Mouse (Mus musculus): ENCODE measurements at regions not wholly inside any gene's neighbourhood (a gene's known extent, or its start where the extent isn't known, plus 50 kb on each side); places are given as distances from the start of the nearest gene placed in this dataset.

DNA sequence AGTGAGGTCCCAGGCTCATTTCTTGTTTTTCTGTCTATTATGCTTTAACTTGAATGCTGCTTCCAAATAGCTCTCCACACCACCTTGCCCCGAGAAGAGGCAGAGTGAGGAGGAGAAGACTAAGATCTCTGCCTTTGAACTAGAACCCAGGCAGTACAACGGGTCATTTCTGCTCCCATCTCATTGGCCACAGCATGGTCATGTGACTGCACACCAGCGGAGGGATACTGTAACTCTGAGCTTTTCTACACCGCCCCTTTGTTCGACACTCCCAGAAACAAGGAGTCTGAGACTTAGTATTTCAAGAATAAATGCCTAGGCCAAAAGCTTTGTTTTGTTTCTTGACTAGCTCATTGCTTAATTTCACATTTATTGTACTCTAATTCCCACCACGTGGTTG, 230.5 kb upstream of the Habp2 start:
- ATAC-seq (ENCODE audit: low FRiP score, low TSS enrichment) (no peak), DNase-seq (no peak)
- Histone ChIP-seq H3K27ac (replicated peaks; ENCODE audit: low read depth, low read length) (no peak overlapping the region), H3K27me3 (ENCODE audit: control insufficient read depth, insufficient read depth, low read length) (no peaks in the 10 kb centered on the region), H3K9ac (replicated peaks; ENCODE audit: low read length) (no peak overlapping the region), H3K4me1 (ENCODE audit: control insufficient read depth, insufficient read depth, low read length) (0 out of 2 replicates have a peak, but pooled peaks cover 5% of the 10 kb centered on the region), H3K36me3 (ENCODE audit: control insufficient read depth, insufficient read depth, low read length) (no peaks in the 10 kb centered on the region), H3K9me3 (ENCODE audit: control insufficient read depth, low read length) (no peaks in the 10 kb centered on the region), H3K4me2 (ENCODE audit: low read length) (no peak overlapping the region), H3K4me3 (replicated peaks; ENCODE audit: low read depth, low read length) (no peak overlapping the region)
- whole genome bisulfite sequencing: 81% methylated on average over 6 of the region's 6 CpGs

DNA sequence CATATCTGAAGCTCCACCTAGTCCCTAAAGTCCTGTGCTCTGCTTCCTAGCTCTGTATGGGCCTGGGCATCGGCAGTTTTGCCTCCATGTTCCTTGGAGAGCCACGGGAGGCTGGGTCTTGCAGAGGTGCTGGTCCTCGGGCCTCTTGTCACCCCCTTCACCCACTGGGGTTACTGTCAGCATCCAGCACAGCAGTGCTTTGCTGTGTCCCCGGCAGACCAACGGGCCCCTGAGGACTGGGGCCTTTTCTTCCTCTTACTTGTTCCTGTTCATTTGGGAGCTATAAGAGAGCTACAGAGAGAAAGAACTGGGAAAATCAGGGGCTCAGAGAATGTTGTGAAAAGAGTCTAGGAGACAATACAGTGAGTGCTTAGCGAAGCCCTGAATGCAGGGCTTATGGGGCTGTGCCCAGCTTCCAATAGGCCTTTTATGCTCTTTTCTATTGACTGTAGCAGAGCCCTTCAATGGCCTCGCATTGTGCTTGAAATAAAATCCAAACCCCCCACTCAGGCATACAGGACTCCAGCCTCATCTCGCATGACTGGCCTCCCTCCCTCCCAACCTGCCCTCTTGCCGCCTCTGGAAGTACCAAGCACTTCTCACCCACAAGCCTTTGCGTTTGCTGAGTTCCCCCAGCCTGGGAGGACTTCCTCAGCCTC, 224.9 kb upstream of the Habp2 start:
- H3K27ac ChIP-seq (replicated peaks; ENCODE audit: low read depth, low read length): peak overlapping the region; percentile 80
- no peaks in the 10 kb centered on the region for H3K9me3 ChIP-seq (ENCODE audit: control insufficient read depth, low read length)
- H3K36me3 ChIP-seq (ENCODE audit: control insufficient read depth, insufficient read depth, low read length): no peaks in the 10 kb centered on the region
- no peaks in the 10 kb centered on the region for H3K27me3 ChIP-seq (ENCODE audit: control insufficient read depth, insufficient read depth, low read length)
- H3K4me1 ChIP-seq (ENCODE audit: control insufficient read depth, insufficient read depth, low read length): peaks cover 19% of the 10 kb centered on the region
- DNase-seq (peak; percentile 75), ATAC-seq (ENCODE audit: low FRiP score, low TSS enrichment) (peak; percentile 85)
- WGBS: 8% methylated on average over 10 of the region's 10 CpGs
- no peak overlapping the region for H3K9ac ChIP-seq (replicated peaks; ENCODE audit: low read length)
- H3K4me2 ChIP-seq (ENCODE audit: low read length): no peak overlapping the region
- H3K4me3 ChIP-seq (replicated peaks; ENCODE audit: low read depth, low read length): no peak overlapping the region

DNA sequence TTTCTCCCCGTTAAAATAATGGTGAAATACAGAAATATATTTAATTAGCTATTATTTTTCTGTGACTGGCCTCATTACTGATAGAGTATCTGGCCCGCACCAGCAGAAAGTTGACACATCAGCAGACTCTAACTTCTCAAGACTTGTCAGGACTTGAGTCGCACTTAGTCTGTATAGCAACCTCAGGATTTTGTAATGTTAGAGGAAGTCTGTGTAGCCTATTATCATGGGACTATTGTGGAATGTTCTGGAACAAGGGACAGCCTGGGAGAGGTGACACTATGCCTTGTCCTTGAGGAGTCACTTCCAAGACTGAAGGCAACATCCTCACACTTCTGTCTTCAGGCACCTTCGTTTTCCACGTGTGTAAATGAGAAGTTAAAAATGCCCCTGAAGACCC, 223.8 kb upstream of the Habp2 start:
- 30% methylated on average over 5 of the region's 5 CpGs for WGBS
- ATAC-seq (ENCODE audit: low FRiP score, low TSS enrichment) (no peak), DNase-seq (no peak)
- Histone ChIP-seq H3K27me3 (ENCODE audit: control insufficient read depth, insufficient read depth, low read length) (no peaks in the 10 kb centered on the region), H3K27ac (replicated peaks; ENCODE audit: low read depth, low read length) (peak overlapping the region; percentile 65; the same call in 1 of the 2 replicates), H3K9ac (replicated peaks; ENCODE audit: low read length) (no peak overlapping the region), H3K4me1 (ENCODE audit: control insufficient read depth, insufficient read depth, low read length) (peaks cover 19% of the 10 kb centered on the region), H3K36me3 (ENCODE audit: control insufficient read depth, insufficient read depth, low read length) (no peaks in the 10 kb centered on the region), H3K4me2 (ENCODE audit: low read length) (no peak overlapping the region), H3K4me3 (replicated peaks; ENCODE audit: low read depth, low read length) (no peak overlapping the region), H3K9me3 (ENCODE audit: control insufficient read depth, low read length) (no peaks in the 10 kb centered on the region)

DNA sequence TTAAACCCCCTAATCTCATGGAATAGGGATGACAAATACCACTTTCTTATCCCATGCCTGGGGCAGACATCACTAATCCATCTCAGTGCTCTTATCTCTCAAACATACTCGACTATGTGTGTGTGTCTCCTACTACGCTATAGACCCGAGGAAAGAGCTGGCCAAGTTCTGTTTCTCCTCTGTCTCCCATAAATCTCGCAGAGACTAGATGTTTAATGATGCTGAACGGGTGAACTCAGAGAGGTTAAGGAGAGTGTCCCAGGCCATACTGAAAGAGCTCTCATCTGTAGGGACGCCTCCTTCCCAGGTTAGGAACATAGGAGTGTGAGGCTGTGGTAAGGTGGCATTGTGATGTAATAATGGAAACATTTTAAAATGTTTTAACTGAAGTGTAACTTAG, 221.2 kb upstream of the Habp2 start:
- no peak overlapping the region for H3K9ac ChIP-seq (replicated peaks; ENCODE audit: low read length)
- no peak overlapping the region for H3K4me2 ChIP-seq (ENCODE audit: low read length)
- no peak overlapping the region for H3K4me3 ChIP-seq (replicated peaks; ENCODE audit: low read depth, low read length)
- ATAC-seq (ENCODE audit: low FRiP score, low TSS enrichment): no peak
- H3K36me3 ChIP-seq (ENCODE audit: control insufficient read depth, insufficient read depth, low read length): no peaks in the 10 kb centered on the region
- H3K9me3 ChIP-seq (ENCODE audit: control insufficient read depth, low read length): no peaks in the 10 kb centered on the region
- 78% methylated on average over 6 of the region's 6 CpGs for WGBS
- no peak overlapping the region for H3K27ac ChIP-seq (replicated peaks; ENCODE audit: low read depth, low read length)
- DNase-seq: no peak
- H3K27me3 ChIP-seq (ENCODE audit: control insufficient read depth, insufficient read depth, low read length): no peaks in the 10 kb centered on the region
- peaks cover 19% of the 10 kb centered on the region for H3K4me1 ChIP-seq (ENCODE audit: control insufficient read depth, insufficient read depth, low read length)

DNA sequence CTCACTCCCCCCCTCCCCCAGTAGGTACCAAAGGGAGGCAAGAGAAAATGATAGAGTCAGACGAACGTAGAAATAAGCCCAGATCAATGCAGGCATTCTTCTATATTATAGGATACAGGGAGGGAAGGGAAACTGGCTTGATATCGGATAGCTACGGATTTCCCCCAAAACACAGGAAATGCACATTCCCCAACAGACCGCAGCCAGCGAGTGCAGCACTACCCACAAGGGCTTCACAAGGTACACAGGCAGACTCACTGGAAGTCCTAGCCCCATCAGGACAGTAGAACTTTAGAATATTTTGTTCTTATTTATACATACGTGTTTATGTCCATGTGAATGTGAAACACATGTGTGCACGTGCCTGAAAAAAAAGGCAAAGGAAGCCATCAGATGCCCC, 218.8 kb upstream of the Habp2 start:
- Histone ChIP-seq H3K9ac (replicated peaks; ENCODE audit: low read length) (no peak overlapping the region), H3K27ac (replicated peaks; ENCODE audit: low read depth, low read length) (no peak overlapping the region), H3K9me3 (ENCODE audit: control insufficient read depth, low read length) (no peaks in the 10 kb centered on the region), H3K4me1 (ENCODE audit: control insufficient read depth, insufficient read depth, low read length) (no peaks in the 10 kb centered on the region), H3K36me3 (ENCODE audit: control insufficient read depth, insufficient read depth, low read length) (no peaks in the 10 kb centered on the region), H3K27me3 (ENCODE audit: control insufficient read depth, insufficient read depth, low read length) (no peaks in the 10 kb centered on the region), H3K4me3 (replicated peaks; ENCODE audit: low read depth, low read length) (no peak overlapping the region), H3K4me2 (ENCODE audit: low read length) (no peak overlapping the region)
- ATAC-seq (ENCODE audit: low FRiP score, low TSS enrichment) (no peak), DNase-seq (no peak)
- WGBS: 85% methylated on average over 8 of the region's 8 CpGs

DNA sequence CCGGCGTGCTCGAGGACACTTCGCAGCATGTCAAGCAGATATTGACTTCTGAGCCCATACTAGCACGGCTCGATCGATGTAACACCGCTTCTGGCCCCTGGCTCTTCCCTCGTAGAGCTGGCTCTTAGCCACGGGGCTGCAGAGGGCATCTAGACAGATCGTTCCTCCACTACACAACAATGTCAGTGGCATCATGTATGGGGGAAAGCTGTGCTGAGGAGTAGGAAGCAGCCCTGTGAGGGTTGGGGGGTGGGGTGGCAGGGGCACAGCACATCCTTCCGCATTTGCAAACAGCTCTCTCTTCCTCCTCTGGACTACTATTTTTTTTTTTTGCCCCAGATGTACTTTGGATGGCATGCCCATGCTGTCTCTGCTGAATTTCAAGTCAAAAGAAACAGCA, 218.1 kb upstream of the Habp2 start:
- H3K36me3 ChIP-seq (ENCODE audit: control insufficient read depth, insufficient read depth, low read length): no peaks in the 10 kb centered on the region
- DNase-seq (peak; percentile 53), ATAC-seq (ENCODE audit: low FRiP score, low TSS enrichment) (no peak)
- no peak overlapping the region for H3K4me3 ChIP-seq (replicated peaks; ENCODE audit: low read depth, low read length)
- WGBS: 54% methylated on average over 12 of the region's 12 CpGs
- H3K4me2 ChIP-seq (ENCODE audit: low read length): no peak overlapping the region
- H3K4me1 ChIP-seq (ENCODE audit: control insufficient read depth, insufficient read depth, low read length): no peaks in the 10 kb centered on the region
- H3K27me3 ChIP-seq (ENCODE audit: control insufficient read depth, insufficient read depth, low read length): no peaks in the 10 kb centered on the region
- H3K9ac ChIP-seq (replicated peaks; ENCODE audit: low read length): no peak overlapping the region
- H3K27ac ChIP-seq (replicated peaks; ENCODE audit: low read depth, low read length): no peak overlapping the region
- H3K9me3 ChIP-seq (ENCODE audit: control insufficient read depth, low read length): no peaks in the 10 kb centered on the region

DNA sequence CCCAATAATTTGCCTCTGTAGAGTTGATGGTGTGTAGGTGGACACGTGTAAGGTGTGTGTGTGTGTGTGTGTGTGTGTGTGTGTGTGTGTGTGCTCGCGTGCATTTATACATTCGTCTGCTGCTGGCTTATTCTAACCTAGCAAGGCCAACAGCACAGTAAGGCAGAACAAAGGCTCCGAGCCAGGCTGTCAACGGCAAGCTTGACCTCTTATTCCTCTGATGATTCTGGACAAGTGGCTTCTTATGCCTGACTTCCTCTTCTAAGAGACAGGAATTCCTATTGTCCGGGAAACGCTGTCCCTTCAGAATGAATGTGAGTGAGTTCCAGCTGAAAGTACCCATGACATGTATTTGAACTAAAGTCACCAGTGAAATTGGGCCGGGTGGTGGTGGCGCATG, 217.7 kb upstream of the Habp2 start:
- 24% methylated on average over 10 of the region's 10 CpGs for WGBS
- H3K9ac ChIP-seq (replicated peaks; ENCODE audit: low read length): no peak overlapping the region
- peak; percentile 41 for DNase-seq

DNA sequence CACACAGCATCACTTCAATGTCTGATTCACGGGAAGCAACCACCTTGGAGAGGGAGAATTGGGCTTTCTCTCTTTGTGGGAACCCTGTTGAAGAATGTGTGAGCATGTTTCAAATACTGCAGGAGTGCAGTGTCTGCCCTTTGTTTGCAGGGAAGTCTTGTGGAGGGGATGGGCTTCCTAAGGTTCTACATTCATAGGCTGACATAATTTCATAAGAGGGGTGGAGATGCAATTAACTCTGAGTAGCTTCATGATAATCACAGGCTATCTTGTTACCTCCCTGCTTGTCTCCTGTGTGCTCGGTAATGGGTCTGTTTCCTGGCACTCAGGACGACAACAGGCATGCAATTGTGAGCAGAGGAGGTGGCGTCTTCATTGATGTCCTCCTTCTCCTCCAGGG, 215.6 kb upstream of the Habp2 start:
- ATAC-seq (ENCODE audit: low FRiP score, low TSS enrichment): no peak
- Histone ChIP-seq H3K4me1 (ENCODE audit: control insufficient read depth, insufficient read depth, low read length) (no peaks in the 10 kb centered on the region), H3K36me3 (ENCODE audit: control insufficient read depth, insufficient read depth, low read length) (no peaks in the 10 kb centered on the region), H3K9ac (replicated peaks; ENCODE audit: low read length) (no peak overlapping the region), H3K4me2 (ENCODE audit: low read length) (no peak overlapping the region), H3K27ac (replicated peaks; ENCODE audit: low read depth, low read length) (no peak overlapping the region), H3K27me3 (ENCODE audit: control insufficient read depth, insufficient read depth, low read length) (no peaks in the 10 kb centered on the region), H3K9me3 (ENCODE audit: control insufficient read depth, low read length) (no peaks in the 10 kb centered on the region), H3K4me3 (replicated peaks; ENCODE audit: low read depth, low read length) (no peak overlapping the region)
- 61% methylated on average over 4 of the region's 4 CpGs for WGBS
- no peak for DNase-seq

More for the DNA sequence above, 217.7 kb upstream of the Habp2 start:
- H3K4me3 ChIP-seq (replicated peaks; ENCODE audit: low read depth, low read length): no peak overlapping the region
- ATAC-seq (ENCODE audit: low FRiP score, low TSS enrichment): no peak
- no peaks in the 10 kb centered on the region for H3K36me3 ChIP-seq (ENCODE audit: control insufficient read depth, insufficient read depth, low read length)
- H3K9me3 ChIP-seq (ENCODE audit: control insufficient read depth, low read length): no peaks in the 10 kb centered on the region
- H3K27ac ChIP-seq (replicated peaks; ENCODE audit: low read depth, low read length): no peak overlapping the region
- no peaks in the 10 kb centered on the region for H3K27me3 ChIP-seq (ENCODE audit: control insufficient read depth, insufficient read depth, low read length)
- no peaks in the 10 kb centered on the region for H3K4me1 ChIP-seq (ENCODE audit: control insufficient read depth, insufficient read depth, low read length)
- H3K4me2 ChIP-seq (ENCODE audit: low read length): no peak overlapping the region

DNA sequence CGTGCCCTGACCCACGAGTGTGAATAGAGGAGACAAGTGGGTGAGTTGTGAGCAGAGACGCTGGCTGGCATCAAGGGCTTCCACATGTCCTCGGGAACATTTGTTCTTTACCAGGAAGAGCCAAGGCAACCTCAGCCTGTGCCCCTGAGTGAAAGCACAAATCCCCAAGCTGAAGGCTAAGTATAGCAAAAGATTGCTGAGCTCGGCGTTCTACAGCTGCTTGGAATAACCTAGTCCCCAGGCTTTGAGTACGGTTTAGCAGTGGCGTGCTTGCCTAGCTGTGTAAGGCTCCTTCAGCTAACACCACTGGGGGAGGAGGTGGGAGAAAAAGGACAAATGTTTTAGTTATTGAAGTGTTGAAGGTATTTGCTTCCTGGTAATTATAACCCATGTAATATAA, 210.8 kb upstream of the Habp2 start:
- Histone ChIP-seq H3K36me3 (ENCODE audit: control insufficient read depth, insufficient read depth, low read length) (no peaks in the 10 kb centered on the region), H3K4me1 (ENCODE audit: control insufficient read depth, insufficient read depth, low read length) (no peaks in the 10 kb centered on the region), H3K9me3 (ENCODE audit: control insufficient read depth, low read length) (no peaks in the 10 kb centered on the region), H3K4me2 (ENCODE audit: low read length) (no peak overlapping the region), H3K9ac (replicated peaks; ENCODE audit: low read length) (no peak overlapping the region), H3K27ac (replicated peaks; ENCODE audit: low read depth, low read length) (no peak overlapping the region), H3K27me3 (ENCODE audit: control insufficient read depth, insufficient read depth, low read length) (no peaks in the 10 kb centered on the region), H3K4me3 (replicated peaks; ENCODE audit: low read depth, low read length) (no peak overlapping the region)
- DNase-seq: no peak
- no peak for ATAC-seq (ENCODE audit: low FRiP score, low TSS enrichment)
- 89% methylated on average over 8 of the region's 8 CpGs for WGBS

All from midbrain, embryonic 14.5 days (tissue).